ENCODE assay signal across 16 mouse cellular contexts in the genomic region with DNA sequence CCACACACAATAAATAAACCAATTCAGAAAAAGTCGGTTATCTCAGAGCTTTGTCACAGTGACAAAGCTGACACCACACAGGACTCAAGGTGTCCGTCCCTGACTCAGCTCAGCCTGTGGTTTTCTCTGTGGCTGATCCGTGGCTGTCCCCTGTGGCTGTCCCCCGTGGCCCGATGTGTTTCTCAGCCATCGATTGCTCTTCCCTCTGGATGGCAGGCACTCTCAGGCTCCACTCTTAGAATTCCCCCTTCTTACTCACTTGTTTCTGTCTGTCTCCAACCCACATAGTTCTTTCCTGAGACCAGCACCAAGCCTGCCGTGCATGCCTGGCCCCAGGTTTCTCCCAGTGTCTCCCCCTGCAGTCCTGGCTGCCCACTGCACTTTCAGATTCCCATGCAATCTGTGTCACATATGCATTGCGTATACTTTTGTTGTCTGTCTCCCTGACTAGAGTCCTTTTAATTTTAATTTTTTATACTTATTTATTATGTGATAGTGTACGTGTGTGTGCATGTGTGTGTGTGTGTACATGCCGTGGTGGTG. TPM values are rescaled to one million over a fixed set of nuclear protein-coding genes. Genes with fewer than 3 reads are reported as not detected.
A peak's percentile ranks its signal among the peaks of the same experiment; 100 is the strongest.
DNase-seq lines count a peak whose midpoint lies in the region; ATAC-seq and TF ChIP-seq lines count a peak whose summit lies in the region.
"Had no signal": no experiment of that assay in that cellular context is flagged by ENCODE, and none has a peak within 500 bp of the region (broad histone marks: within the 10 kb centered on the region; RNA-seq: fewer than 3 reads in every experiment).

No protein-coding gene starts in this region.

- no peaks in the 10 kb centered on the region for H3K79me2 ChIP-seq in liver, adult 2 months (ENCODE audit: control insufficient read depth, insufficient read depth, low read length)

- TF ChIP-seq CTCF in liver, adult 2 months (IDR thresholded peaks at IDR 0.05; ENCODE audit: low read depth, low read length) = peak; percentile 34
- peak; percentile 62 for TF ChIP-seq CTCF in ES-Bruce4 (IDR thresholded peaks at IDR 0.05; ENCODE audit: low read depth, low read length)

- H3K4me3 ChIP-seq in liver, adult 2 months (ENCODE audit: insufficient read depth, low read depth, low read length) = no peak overlapping the region
- no peak overlapping the region for H3K4me3 ChIP-seq in liver, embryonic 12.5 days
- H3K4me3 ChIP-seq in ES-Bruce4 (ENCODE audit: low read depth, low read length) = no peak overlapping the region
- H3K4me3 ChIP-seq: limb, embryonic 12.5 days had no signal

- ATAC-seq in liver, embryonic 12.5 days = no peak
- peak; percentile 22; the same call in 1 of the 2 replicates for ATAC-seq in granulocyte monocyte progenitor cell, adult 5-6 weeks (replicated peaks; ENCODE audit: poor library complexity, severe bottlenecking)
- ATAC-seq: forebrain, embryonic 16.5 days had no signal

- no peak for DNase-seq in liver, adult 2 months (ENCODE audit: extremely low read depth, low read depth, low spot score)
- peak; percentile 66 for DNase-seq in 416B (ENCODE audit: low read depth)
- no peak for DNase-seq in frontal cortex, adult 2 months (ENCODE audit: extremely low spot score in 1 of 2, low spot score in 1 of 2)
- DNase-seq in adrenal gland, adult 18-20 months (ENCODE audit: low spot score in 2 of 2) = no peak
- DNase-seq: adrenal gland, postnatal 36 days; cerebellum, adult 11-12 months; heart, adult 11 months; heart, postnatal 10 days; kidney, postnatal 10 days; right cerebral cortex, postnatal 25 days; thymus, postnatal 25 days had no signal

- H3K4me2 ChIP-seq in liver, embryonic 12.5 days = no peak overlapping the region
- H3K4me2 ChIP-seq: limb, embryonic 12.5 days had no signal

- WGBS in liver, adult 2 months = 79% methylated on average over 10 of the region's 10 CpGs
- WGBS in liver, embryonic 12.5 days (ENCODE audit: insufficient replicate concordance) = 44% methylated on average over 10 of the region's 10 CpGs

- TF ChIP-seq EP300 in ES-Bruce4 (IDR thresholded peaks at IDR 0.05; ENCODE audit: insufficient read depth, low read depth, low read length) = no peak

- TF ChIP-seq POLR2A in liver, adult 2 months (IDR thresholded peaks at IDR 0.05; ENCODE audit: extremely low read depth, insufficient read depth, low read length) = no peak
- no peak for TF ChIP-seq POLR2A in ES-Bruce4 (IDR thresholded peaks at IDR 0.05; ENCODE audit: insufficient read depth, low read length)

- H3K4me1 ChIP-seq in liver, adult 2 months (ENCODE audit: control insufficient read depth, insufficient read depth, low read length) = peaks cover 2% of the 10 kb centered on the region; the same call in 1 of the 2 replicates
- H3K4me1 ChIP-seq in liver, embryonic 12.5 days = peaks cover 55% of the 10 kb centered on the region
- no peaks in the 10 kb centered on the region for H3K4me1 ChIP-seq in ES-Bruce4 (ENCODE audit: control insufficient read depth, insufficient read depth, low read length)

- H3K27me3 ChIP-seq in liver, adult 2 months (ENCODE audit: control insufficient read depth, insufficient read depth, low read length) = no peaks in the 10 kb centered on the region
- H3K27me3 ChIP-seq in liver, embryonic 12.5 days (replicated peaks) = 0 out of 2 replicates have a peak, but pooled peaks cover 2% of the 10 kb centered on the region
- no peaks in the 10 kb centered on the region for H3K27me3 ChIP-seq in ES-Bruce4 (ENCODE audit: control insufficient read depth, insufficient read depth, low read length, poor library complexity, severe bottlenecking)
- H3K27me3 ChIP-seq: limb, embryonic 12.5 days had no signal

- H3K36me3 ChIP-seq in liver, adult 2 months (ENCODE audit: control insufficient read depth, insufficient read depth, low read length) = no peaks in the 10 kb centered on the region
- H3K36me3 ChIP-seq in liver, embryonic 12.5 days = no peaks in the 10 kb centered on the region
- no peaks in the 10 kb centered on the region for H3K36me3 ChIP-seq in ES-Bruce4 (ENCODE audit: control insufficient read depth, insufficient read depth, low read length, poor library complexity, severe bottlenecking)
- H3K36me3 ChIP-seq: limb, embryonic 12.5 days had no signal

- no peak overlapping the region for H3K27ac ChIP-seq in liver, adult 2 months (replicated peaks; ENCODE audit: insufficient read depth, low read depth, low read length)
- H3K27ac ChIP-seq in liver, embryonic 12.5 days = no peak overlapping the region
- H3K27ac ChIP-seq in ES-Bruce4 (ENCODE audit: insufficient read depth, low read length) = no peak overlapping the region
- H3K27ac ChIP-seq: limb, embryonic 12.5 days had no signal

- H3K9me3 ChIP-seq in liver, embryonic 12.5 days (replicated peaks) = no peaks in the 10 kb centered on the region
- H3K9me3 ChIP-seq in ES-Bruce4 (replicated peaks; ENCODE audit: control insufficient read depth, insufficient read depth, low read length, poor library complexity, severe bottlenecking) = no peaks in the 10 kb centered on the region
- H3K9me3 ChIP-seq: limb, embryonic 12.5 days had no signal

- no peak overlapping the region for H3K9ac ChIP-seq in liver, adult 2 months (ENCODE audit: low read depth, low read length)
- H3K9ac ChIP-seq in liver, embryonic 12.5 days = no peak overlapping the region
- H3K9ac ChIP-seq in ES-Bruce4 (ENCODE audit: low read depth, poor library complexity, severe bottlenecking) = no peak overlapping the region
- H3K9ac ChIP-seq: limb, embryonic 12.5 days had no signal

RNA-seq across cellular contexts. Expression of gene Slc45a1, which starts 41.0 kb away (rescaled TPM):
- total RNA-seq in liver, adult 2 months (2014; rRNA removed) = not detected in 2 replicates
- not detected in 2 replicates for polyA plus RNA-seq in liver, adult 2 months (2012; rRNA removed)
- 0.05 TPM in 1 of 2 replicates, not detected in the other for polyA plus RNA-seq in liver, embryonic 12.5 days (2016; fragmentation: Nextera tagmentation; extraction: Ambion mirVana)
- polyA plus RNA-seq in ES-Bruce4 (2011; ENCODE audit: insufficient read depth, insufficient read length, low read depth, missing spikeins) = 0.90 and 1.1 TPM in 2 replicates
- total RNA-seq in granulocyte monocyte progenitor cell, adult 5-6 weeks (2014; fragmentation: Nextera tagmentation) = not detected in 2 replicates
- total RNA-seq in granulocyte monocyte progenitor cell, adult 5-6 weeks (2017) = not detected in 2 replicates
- polyA plus RNA-seq in frontal cortex, adult 2 months (2012; rRNA removed) = 32.3 and 34.6 TPM in 2 replicates
- total RNA-seq in adrenal gland, adult 18-20 months (2021) = 1 to 10 TPM in 1 of 2 experiments, under 1 TPM in 1; 0.64 to 1.1 TPM
- total RNA-seq: heart, postnatal 10 days had no signal

Comparison
In these comparisons a context has a peak if more than half of its experiments do, and no peak if none do; other contexts are left out.
1. RNA of gene Slc45a1, which starts 41.0 kb away (polyA plus RNA-seq): 32.3 to 34.6 TPM in frontal cortex, adult 2 months; 0.90 to 1.1 TPM in ES-Bruce4, not detected in liver, adult 2 months and 0.05 TPM in liver, embryonic 12.5 days; every median in the first group is over 10 times any median in the second.